Mouse (Mus musculus): Measurements from ENCODE around the gene Eipr1.

Eipr1 gene

DNA sequence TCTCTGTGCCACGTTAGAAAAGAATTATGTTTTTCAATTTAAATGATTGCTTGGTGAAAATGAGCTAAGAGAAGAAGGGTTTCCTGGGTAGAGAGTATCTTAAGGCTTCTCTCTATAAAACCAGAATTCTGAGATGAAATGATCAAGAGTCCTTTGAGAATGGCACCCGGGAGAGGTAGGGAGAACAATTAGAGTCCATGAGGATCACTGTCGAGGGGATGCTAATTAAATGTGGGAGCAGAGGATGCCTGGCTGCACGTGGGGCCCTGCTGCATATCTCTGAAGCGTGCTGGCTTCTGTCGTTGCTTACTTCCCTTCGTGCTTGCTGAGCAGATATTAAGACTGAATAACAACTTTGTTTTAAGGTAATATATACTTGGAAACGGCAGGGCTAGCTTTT is 23.5 kb downstream of the Eipr1 start:
- no peak for DNase-seq (ENCODE audit: inconsistent ontology term)

DNA sequence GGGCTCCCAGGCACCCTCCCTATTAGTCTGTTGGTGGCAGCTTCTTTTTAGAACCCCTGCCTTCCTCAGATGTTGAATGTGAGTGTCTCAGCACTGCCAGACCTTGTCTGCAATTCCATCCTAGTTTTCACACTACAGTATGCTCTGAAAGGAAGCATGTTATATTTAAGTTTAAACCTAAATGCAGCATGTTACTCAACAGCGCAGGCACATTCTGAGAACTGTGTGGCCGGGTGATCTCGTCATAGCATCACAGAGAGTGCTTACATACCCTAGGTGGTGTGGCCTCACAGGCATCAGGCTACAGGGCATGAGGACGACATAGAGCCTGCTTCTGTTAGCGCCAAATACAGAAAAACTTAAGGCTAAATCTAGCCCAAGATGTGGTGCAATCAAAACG is 24.0 kb downstream of the Eipr1 start:
- no peak for DNase-seq (ENCODE audit: inconsistent ontology term)

- DNase-seq (ENCODE audit: inconsistent ontology term): no peak
These were observed 28.6 kb downstream of the Eipr1 start for GRCm38 (mm10) chr12:28780180-28780579.

DNA sequence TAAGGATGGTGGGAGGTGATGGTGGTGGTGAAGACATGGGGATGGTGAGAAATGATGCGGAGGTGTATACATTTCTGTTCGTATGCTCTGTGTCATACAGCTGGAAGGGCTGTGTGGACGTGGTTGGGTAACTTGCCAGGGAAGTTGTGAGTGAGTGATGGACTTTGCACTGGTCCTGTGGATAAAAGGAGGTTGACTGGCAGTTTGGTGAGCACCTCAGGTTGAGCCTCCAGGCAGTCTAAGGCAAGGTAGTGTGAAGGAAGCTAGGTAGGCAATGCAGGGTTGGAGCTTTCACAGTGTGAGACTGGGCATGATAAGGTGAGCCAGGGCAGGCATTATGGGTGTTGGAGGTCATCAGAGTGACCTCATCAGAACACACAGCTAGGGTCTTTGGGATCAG is 31.0 kb downstream of the Eipr1 start:
- no peak for DNase-seq (ENCODE audit: inconsistent ontology term)

DNA sequence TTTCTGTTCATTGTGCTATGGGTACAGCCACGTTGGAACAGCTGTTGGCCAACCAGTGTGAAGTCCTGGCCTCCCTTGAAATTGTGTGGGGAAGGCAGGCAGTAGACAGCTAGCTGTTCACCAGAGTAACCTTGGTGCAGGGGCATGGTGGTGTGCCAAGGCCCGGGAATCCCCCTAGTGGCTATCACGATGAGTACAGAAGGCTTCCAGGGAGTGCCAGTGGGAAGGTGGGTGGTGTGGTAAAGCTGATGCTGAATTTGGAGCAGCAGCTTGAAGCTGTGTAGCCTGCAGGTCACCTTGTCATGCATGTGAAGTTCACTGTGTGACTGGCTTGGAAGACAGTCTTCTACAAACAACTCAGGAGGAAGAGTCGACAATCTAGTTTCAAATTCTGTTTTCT is 32.8 kb downstream of the Eipr1 start:
- peak; percentile 40 for DNase-seq (ENCODE audit: inconsistent ontology term)

GRCm38 (mm10) chr12:28784864-28785263 is 33.3 kb downstream of the Eipr1 start:
- no peak for DNase-seq (ENCODE audit: inconsistent ontology term)

DNA sequence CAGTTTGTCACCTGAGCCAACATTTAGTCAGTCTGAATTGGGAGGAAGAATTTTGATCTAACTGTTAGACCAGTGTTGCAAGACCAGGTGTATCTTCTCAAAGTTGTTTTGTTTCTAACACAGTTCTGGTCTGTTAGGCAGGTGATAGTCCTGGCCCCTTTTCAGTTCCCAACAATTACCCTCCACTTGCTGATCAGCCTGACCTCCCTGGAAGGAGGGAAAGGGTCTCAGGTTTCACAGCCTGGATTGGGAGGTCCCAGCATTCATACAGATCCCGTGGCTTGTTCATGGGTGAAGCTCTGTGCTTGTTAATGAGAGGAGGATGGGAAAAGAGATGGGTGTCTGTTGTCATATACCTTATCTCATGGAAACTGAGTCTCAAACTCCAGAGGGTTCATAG is 33.7 kb downstream of the Eipr1 start:
- DNase-seq (ENCODE audit: inconsistent ontology term): no peak

GRCm38 (mm10) chr12:28786310-28786709 is 34.7 kb downstream of the Eipr1 start:
- DNase-seq (ENCODE audit: inconsistent ontology term): no peak

GRCm38 (mm10) chr12:28792613-28793012 is 41.0 kb downstream of the Eipr1 start:
- no peak for DNase-seq (ENCODE audit: inconsistent ontology term)

GRCm38 (mm10) chr12:28793715-28794114 is 42.1 kb downstream of the Eipr1 start:
- DNase-seq (ENCODE audit: inconsistent ontology term): no peak

- DNase-seq (ENCODE audit: inconsistent ontology term): no peak
These were observed 43.4 kb downstream of the Eipr1 start for GRCm38 (mm10) chr12:28795041-28795440.

DNA sequence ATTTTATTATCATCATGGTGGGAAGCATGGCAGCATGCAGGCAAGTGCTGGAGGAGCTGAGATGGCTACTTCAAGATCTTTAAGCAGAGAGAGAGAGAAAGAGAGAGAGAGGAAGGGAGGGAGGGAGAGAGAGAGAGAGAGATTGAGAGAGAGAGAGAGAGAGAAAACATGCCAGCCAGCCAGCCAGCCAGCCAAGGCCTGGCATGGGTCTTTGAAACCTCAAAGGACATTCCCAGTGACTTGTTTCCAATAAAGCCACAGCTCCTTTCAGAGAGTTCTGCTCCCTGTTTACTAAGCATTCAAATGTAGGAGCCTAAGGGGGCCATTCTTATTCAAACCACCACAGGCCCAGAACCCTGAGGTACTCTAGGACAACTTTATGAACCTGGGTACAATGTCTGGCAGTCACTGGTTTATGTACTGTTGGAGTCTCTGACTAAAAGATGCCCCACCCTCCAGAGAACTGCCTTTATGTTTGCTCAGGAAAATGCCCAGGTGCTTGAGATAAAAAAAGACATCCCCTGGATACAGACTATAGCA is 45.3 kb downstream of the Eipr1 start:
- DNase-seq (ENCODE audit: inconsistent ontology term): no peak

GRCm38 (mm10) chr12:28799798-28800411 is 48.3 kb downstream of the Eipr1 start:
- DNase-seq (ENCODE audit: inconsistent ontology term): peak; percentile 39

DNA sequence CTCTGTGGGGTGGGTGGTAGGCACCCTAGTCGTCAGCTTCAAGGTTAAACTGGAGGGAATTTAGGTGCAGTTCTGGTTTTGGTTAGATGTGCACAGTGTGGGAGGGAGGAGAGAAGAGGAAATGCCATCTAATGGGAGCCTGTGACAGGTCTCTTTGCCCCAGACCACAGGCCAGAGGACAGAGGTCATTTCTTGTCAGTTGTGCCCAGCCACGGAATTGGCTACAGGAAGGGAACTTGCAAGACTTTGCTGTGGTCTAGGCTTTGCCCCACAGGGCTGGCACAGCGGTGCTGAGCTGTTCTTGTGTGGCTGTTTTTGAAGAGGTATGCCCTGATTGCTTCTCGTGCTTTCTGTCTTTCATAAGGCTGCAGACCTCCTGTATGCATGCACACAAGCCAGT is 48.8 kb downstream of the Eipr1 start:
- no peak for DNase-seq (ENCODE audit: inconsistent ontology term)

DNA sequence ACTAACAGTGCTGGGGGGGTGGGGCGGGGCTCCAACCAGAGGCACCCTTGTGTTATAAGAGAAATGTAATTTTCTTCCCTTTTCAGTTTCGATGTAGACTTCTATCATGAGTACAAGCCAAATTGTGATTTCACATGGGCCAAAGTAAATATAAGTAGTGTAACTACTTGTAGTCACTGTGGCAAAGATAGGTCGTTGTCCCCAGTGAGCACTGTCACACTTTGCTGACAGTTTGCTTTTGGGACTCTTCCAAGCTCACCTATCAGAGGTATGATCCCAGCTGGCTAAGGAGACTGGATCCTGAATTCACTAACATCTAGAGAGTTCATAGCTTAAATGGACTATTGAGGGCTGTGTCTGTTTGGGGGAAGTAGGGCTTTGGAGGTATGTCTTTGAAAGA is 49.3 kb downstream of the Eipr1 start:
- DNase-seq (ENCODE audit: inconsistent ontology term): no peak

- no peak for DNase-seq (ENCODE audit: inconsistent ontology term)
These were observed 50.1 kb downstream of the Eipr1 start for GRCm38 (mm10) chr12:28801731-28802130.

DNA sequence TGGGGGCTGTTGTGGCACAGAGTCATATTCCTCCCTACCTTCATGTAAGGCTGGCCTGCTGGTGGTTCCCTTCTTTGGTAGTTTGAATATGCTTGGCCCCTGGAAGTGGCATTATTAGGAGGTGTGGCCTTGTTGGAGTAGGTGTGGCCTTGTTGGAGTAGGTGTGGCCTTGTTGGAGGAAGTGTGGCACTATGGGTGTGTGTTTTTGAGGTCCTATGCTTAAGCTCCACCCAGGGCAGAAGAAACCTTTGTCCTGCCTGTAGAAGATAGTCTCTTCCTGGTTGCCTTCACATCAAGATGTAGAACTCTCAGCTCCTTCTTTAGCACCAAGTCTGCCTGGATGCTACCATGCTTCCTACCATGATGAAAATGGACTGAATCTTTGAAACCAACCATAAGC is 51.4 kb downstream of the Eipr1 start:
- no peak for DNase-seq (ENCODE audit: inconsistent ontology term)

DNA sequence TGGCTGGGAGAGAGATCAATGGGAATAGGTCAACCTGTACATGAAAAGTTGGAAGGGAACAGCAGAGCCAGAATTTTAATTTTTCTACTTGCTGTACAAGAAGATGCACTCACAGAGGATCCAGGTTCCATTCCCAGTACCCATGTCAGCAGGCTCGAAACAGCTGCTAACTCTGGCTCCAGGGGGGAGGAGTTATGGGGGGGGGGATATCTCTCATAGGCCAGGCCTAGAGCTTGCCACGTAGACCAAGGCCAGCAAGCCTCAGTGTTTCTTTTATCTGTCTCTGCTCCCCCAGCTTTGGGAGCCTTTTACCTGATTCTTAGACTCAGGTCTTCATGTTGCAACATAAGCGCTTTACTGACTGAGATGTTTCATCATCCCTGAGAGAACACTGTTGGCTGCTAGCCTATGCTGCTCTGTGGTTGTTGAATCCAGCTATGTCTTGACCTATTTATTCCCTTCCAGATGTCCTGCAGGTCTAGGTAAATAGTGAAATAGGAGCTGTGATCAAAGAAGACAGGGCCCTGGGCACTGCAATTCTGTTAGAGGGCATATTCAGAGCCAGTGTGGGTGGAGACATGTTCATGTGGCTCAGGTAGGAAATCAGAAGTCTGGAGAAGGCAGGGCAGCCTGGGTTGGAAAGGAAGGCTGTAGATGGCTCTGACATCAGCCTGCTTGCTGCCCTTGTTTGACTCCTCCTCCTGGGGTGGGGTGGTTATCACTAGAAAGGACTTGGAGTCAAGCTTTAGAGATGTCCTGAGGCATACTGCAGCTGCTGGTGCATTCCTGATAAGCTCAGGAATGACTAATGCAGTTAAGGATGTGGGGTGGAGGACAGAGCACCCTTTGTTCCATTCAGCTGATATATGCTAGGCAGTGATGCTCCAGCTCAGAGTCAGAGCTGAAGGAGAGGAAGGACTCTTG is 53.2 kb downstream of the Eipr1 start:
- peak; percentile 75 for DNase-seq (ENCODE audit: inconsistent ontology term)

- DNase-seq (ENCODE audit: inconsistent ontology term): no peak
These were observed 57.3 kb downstream of the Eipr1 start for GRCm38 (mm10) chr12:28808786-28809375.

- no peak for DNase-seq (ENCODE audit: inconsistent ontology term)
These were observed 58.2 kb downstream of the Eipr1 start for GRCm38 (mm10) chr12:28809756-28810337.

DNA sequence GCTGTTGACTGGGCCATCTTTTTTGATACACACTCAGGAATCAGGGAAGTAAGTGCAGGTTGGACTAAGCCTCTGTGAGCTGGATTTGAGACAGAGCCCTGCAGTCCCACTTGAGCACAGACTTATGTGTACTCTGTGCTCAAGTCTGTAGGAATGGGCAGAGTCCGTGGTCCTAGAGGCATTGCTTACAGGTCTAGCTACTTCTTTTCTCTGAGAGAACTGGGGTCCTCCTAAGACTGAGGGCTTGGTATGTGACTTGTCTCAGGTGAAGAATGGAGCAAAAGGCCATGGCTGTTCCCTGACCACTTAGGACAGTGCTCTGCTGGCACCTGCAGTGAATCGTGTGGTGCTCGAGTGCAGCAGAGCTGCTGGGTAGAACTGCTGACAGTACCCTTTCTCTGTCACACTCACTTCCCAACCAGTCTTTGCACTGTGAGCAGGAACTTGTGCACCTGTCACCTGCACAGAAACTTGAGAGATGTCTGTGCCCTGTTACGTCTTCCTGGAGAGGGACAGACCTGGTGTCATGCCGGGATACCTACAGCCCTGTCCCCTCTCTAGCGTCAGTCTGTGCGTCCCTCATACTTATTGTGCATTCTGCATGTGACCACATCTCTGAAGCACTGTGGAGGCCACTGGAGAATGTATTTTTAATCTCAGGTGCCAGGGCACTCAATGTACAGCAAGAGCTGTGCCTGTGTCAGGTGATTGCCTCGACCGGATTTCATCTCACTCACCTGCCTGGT is 65.3 kb downstream of the Eipr1 start:
- no peak for DNase-seq (ENCODE audit: inconsistent ontology term)

DNA sequence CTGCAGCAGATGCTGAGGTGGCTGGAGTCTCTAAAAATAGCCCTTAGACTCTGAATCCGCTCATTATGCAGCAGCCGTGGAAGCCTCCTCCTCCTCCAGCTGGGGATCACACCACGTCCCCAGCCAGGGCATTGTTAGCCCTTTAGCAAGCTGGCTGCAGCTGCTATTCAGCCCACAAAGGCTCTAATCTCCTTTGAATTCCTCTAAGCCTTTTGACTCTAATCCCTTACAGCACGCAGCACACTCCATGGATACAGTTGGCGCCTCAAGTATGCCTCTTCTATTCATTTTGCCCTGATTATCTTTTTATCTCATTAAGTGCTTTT is 65.8 kb downstream of the Eipr1 start:
- peak; percentile 66 for DNase-seq (ENCODE audit: inconsistent ontology term)
